Mouse (Mus musculus): ENCODE measurements around the gene Ankrd1.

The Ankrd1 gene

DNA sequence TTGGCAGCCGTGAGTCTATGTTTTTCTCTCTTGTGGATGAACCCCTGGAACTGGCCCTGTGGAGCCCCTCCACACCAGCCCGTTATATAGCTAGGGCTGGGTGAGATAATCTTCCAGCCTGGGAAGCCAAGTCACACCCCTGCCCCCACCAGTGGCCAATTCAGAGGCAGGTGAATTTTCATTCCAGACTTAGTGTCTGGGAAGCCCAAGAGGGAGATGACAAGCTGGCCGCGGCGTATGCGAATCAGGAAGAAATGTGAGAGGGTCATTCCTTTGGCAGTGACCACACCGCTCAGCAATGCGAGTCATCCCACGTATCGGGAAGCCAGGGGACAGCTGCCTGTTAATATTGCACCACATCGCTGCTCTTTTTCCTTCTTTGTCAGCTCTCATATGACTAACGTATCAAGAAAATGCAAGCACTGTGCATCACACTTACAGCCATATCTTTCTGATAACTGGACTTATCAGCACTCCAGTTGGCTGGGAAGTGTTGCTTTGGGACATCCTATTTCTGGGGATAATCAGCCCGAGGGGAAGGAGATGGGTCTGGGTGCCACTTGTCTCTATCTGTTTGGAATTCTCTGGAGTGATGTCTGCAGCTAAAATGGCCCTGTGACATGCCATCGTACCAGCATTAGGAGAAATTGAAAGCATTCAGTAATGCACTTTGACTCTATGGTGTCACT, at the start of gene Ankrd1:
TSS of gene Ankrd1 (minus strand) at position 317 of the 689 bp plus-strand sequence.
- no peak for DNase-seq

DNA sequence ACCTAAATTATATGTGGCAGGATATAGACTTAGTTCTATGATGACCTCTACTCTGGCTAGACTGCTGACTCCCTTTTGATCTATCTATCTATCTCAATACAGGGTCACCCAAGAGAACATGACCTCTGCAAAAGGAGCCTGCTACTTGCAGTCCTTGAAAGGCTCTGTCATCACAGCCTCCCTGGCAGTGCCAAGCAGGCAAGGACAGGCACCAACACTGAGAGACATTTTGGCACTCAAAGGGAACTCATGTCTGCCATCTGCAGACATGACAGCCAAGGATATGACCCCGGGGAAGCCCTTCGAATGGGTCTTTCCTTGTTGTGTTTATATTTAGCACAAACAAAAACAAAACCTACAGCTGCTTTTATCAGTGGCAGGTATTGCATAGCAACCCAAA, 49.2 kb upstream of the Ankrd1 start:
- DNase-seq: no peak

DNA sequence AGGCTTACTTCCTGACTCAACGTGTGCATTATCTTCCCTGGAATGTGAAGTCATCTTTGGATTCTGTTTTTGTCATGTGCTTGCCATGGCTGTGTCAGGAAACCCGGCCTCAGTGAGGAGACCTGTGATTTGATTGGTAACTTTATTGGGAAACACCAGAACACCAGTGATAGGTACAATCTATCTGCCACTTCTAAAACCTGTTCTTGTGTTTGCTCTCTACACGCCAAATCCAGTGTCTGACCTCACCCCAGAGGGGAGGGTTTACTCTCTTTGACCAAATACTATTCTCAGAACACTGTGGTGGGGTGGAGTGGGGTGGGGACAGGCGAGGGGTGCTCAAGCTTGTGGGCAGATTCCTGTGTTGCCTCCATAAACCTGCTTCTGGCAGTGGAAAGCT, 48.2 kb upstream of the Ankrd1 start:
- no peak for DNase-seq

DNA sequence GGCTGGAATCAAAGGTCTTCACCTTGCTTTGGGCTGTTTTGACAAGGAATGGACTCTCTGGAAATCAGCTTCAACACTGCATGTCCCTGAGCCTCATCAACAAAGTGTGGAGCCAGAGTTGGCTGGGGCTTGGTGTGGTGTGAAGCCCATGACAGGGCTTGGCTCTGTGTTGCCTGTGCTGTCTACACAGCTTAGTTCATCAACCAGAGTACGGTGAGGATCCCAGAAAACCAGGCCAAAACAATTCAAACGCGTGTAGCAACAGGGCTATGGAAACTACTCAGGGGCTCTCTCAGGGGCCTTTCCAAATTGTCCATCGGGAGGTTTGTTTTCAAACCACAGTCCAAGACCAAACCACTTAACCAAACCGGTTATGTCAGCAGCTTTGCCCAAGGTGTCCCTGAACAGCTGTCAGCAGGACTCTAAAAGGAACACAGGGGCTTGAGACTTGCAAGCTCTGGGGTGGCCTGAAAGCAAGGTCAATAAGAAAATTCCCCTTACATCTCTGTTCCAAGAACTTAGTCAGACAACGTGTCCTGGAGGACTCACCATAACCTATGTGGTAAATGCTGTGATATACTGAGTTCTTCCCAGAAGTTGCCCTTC, 47.5 kb upstream of the Ankrd1 start:
- no peak for DNase-seq

DNA sequence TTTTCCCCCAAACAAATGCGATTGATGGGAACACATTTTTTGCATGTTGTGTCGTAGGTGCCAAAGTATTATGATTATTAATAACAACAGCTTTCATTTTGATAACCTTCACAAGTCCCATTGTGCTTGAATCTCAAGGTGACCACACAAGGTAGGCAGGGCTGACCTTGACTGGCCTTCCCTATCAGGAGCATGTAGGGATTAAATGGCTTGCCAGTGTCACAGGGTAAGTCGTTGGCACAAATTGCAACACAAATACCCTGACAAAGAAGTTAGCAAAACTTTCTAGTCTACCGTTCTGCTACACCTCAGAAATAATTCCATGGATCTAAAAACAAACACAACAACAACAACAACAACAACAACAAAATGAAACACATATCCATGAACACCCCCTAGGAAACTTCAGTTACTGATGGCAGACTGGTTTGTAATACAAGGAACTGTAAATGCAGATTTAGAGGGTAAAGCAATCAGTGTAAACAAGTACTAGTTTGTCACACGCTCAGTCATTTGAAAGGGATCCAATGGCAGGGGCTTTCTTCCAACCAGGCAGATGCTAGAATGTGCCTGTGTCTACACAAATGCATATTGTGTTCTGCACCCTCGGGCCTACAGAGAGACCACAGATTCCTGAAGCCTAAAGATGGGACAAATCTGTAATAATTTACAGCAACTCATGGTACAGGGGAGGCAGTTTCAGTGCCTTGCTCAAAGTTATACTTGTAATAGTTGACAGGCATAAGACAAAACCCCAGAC, 46.7 kb upstream of the Ankrd1 start:
- no peak for DNase-seq

DNA sequence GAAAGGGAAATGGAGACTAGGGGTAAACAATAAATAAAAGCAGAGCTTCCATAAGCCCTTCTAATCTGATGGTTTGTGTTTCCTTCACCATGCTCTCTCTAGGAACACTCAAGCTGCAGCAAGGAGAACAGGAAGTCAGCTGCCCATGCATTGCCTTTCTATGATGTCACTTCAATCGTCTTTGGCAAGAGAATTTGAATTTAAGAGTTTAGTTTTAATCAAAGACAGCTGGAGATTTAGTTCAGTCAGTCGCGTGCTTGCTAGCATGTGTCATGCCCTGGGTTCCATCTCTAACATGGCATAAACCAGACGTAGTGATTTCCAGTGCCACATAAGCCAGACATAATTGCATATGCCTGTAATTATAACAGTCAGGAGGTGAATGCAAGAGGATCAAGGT, 45.5 kb upstream of the Ankrd1 start:
- DNase-seq: no peak

DNA sequence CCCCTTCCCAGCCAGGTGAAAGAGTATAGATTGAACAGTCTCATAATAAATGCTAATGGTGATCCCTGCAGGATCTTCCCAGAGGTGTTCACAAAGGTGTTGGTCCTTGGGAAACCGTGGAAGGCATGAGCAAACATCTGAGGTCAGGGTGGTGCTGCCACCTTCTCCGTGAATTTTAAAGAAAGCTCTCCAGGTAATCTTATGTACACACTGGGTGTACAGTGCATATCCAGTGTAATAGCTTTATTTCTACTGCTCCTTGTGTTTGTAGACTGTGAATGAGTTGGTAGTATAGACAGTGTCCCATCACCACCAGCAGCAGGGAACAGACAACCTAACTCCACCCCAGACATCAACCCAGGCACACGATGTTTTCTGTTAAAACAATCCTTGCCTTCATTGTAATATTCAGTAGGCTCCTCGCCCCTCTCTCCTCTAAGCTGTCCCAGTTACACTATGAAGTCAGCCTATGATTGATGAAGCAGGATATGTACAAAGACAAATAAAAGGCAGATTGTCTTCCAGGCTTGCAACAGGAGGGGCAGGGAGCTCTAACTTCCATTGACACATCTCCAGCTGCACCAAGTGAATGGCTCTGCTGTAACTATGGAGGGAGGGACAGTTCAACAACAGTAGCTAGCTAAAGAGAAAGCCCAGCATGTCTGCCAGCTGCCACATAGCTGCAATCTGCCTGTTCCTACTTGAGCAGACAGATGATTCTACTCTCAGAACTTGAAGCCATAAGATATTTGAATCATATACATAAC, 30.5 kb upstream of the Ankrd1 start:
- DNase-seq: peak; percentile 17

DNA sequence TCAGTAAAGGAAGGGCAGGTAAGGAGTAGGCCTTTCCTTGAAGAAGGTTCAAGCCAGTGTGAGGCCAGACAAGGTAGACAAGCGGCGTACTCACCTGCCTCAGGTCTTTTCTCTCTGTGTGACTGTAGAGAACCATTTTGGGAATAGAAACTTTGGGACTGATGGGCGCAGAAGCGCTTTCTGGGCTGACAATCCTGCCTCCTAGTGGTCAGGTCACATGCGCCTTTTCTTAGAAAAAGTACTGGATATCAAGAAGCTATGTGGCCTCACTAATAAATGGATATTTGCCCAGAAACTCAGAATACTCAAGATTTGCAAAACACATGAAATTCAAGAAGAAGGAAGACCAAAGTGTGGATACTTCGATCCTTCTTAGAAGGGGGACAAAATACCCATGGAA, 28.7 kb upstream of the Ankrd1 start:
- no peak for DNase-seq

DNA sequence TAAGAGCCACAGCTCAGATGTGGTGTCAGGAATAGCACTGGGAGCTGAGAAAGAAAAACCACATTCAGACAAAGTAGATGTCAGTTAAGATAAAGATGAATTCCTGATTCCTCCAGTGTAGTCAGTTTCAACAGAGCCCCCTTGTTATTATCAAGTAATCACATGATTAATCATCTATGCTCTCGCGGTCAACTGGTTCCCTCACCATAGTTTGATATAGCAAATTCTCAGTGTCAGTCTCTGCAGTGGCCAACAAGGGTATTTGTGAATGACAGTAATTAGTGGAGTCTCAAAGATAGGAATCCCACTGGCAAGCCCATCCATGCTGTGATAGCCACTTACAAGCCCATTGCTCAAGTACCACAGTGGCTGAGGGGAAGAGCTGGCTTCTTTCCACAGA, 23.7 kb upstream of the Ankrd1 start:
- no peak for DNase-seq

DNA sequence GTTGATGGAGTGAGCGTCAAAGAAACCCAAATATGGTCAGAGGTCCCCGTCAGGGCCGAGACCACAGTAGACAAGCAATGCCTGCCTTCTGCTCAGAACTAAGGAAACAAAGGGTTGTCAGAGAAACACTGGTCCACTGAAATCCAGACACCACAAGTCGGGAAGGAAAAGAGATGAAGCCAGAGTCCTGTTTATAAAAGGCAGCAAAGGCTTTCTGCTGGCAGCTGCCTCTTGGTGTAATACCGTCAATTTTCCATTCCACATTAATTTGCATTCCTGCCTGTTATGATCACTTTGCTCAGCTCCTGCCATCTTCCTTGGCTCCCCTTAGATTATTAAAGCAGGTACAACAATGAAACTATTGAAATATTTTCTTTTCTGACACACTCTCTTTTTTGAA, 13.8 kb upstream of the Ankrd1 start:
- DNase-seq: no peak

DNA sequence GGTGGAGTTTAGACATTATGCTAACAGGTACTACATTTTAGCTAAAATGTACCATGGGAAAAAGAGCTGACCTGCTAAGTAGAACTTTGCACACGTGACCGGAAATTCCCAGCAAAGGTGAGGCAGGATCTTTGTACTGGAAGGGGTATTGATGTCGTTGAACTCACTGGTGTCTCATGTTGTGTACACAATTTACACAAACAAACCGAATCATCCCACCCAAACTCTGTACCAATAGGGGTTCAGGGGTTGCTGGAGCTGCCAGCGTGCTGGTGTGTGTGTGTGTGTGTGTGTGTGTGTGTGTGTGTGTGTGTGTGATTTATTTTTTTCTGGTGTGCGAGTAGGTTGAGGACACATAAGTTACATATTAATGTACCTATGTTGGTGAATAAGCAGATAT, 13.2 kb upstream of the Ankrd1 start:
- DNase-seq: no peak

DNA sequence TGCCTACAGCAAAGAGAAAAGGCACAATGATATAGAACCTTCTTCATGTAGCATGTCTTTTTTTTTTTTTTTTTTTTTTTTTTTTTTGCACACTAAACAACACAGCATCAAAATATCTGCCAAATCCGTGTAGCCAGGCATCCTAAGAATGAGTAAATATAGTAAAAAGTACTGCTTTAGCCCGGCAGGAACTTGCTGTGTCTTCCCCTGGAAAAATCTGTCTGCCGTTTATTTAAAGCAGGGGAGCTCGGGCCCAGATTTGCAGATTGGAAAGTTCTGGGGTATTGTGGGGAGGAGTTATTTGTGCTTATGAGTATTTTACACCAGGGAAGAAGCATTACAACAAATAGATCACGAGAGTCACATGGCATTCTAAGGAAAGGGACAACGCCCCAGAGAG, 12.1 kb upstream of the Ankrd1 start:
- no peak for DNase-seq

DNA sequence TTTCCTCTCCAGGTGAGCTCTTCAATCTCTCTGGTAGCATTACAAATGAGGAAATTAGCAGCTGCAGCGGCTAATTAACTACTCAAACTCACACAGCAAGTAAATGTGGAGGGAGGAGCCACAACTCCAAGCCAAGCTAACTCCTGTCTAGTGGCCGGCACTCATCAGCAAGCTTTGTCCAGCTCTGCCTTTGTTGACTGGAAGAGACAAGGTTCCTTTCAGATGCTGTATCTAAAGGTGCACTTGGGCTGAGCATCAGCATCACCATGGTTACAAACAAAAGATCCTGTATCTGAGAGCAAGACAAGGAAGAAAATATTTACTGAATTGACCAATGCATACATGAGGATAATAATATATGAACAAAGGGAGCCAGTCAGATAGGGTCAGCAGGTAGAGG, 10.3 kb upstream of the Ankrd1 start:
- no peak for DNase-seq

DNA sequence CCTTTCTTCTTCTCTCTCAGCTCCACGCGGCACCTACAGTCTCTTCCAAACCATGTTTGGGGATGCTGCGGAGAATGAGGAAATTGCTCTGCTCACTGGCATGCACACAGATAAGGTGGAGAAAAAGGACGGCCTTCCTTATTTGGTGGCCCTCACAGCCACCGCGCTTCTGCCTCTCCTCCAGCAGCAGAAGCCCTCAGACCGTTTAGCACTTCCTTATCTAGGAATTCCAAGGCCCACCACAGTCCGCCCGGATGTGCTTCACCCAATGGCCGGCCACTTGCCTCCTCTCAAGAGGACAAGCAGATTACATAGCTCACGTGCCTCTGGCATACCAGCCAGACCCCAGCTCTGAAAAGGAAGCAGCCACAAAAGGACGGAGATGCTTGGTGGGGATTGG, 9.7 kb upstream of the Ankrd1 start:
- no peak for DNase-seq

DNA sequence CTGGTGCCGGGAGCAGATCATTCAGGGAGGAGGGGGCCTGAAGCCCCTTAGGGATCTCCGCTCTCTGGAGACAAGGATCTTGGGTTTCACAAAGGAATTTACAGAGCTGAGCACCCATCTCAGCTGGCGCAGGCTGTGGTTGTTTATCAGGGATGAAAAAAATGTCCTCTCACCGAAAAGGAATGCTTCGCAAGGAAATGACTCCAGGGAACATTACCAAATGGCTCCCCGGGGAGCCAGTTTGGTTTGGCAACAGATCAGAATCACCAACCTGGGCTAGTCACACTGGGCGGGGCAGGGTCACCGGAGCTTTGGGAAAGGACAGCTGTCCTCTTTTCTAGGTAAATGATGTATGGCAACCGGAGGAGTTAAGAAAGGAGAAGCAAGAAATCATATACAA, 9.3 kb upstream of the Ankrd1 start:
- DNase-seq: no peak

DNA sequence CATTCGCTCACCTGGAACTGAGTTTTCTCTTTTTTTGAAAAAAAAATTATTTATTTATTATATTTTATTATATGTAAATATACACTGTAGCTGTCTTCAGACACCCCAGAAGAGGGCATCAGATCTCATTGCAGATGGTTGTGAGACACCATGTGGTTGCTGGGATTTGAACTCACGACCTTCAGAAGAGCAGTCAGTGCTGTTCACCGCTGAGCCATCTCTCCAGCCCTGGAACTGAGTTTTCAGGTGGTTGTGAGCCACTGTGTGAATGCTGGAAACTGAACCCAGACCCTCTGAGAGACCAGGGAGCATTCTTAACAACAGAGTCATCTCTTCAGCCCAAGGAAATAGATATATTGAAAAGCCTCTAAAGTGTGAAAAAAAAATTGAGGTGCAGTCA, 8.5 kb upstream of the Ankrd1 start:
- no peak for DNase-seq

DNA sequence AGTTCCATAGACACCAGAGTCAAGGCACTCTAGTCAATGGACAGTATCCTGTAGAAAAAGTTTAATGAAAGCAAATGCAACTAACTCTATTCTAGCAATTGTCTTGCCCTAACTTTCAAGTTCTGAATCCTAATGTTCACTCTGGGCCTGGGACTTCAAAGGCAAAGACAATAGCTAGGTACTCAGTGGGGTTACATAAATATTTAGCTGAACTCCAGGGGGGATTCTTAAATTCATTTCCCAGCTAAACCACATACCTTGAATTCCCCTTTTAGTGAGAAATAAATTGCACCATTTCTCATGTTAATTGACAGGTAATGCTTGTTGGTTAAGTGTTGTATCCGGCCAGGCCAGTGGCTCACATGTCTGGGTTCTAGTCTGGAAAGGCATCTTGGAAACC, 4.3 kb upstream of the Ankrd1 start:
- DNase-seq: no peak

DNA sequence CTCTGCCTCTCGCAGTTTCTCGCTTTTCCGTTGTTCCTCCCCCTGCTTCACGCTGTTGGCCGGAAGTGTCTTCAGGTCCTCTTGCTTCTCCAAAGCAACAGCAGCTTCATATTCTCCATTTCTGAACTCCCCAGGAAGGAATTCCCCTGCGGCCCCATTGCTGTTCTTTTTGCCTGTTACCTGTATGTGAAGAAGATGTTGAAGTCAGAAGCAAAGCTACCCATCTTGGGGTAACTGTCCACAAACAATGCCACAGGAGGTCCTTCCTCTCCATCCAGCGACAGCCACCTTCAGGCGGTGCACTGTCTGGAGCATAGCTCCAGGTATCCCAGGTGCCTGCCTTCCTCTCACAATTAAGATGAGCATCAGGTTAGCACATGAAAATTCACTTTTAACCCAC, 680 bp downstream of the Ankrd1 start:
- DNase-seq: no peak

DNA sequence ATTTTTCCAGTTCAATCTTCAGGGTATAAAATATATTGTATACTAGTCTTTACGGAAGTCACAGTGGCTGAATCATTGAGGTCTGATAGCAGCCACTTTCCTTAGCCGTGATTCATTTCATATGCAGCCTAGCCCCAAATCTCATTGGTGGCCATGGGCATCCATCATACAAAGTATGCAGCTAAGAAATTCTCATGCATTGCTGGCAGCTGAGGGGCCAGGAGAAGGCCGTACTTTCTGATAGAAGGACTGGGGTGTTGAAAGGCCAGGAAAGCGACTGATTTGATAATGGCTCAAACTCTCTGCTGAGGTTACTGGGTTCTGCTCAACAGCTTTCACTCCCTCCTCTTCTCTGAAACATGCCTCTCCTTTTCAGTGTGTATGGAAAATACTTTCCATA, 3.7 kb downstream of the Ankrd1 start:
- no peak for DNase-seq

DNA sequence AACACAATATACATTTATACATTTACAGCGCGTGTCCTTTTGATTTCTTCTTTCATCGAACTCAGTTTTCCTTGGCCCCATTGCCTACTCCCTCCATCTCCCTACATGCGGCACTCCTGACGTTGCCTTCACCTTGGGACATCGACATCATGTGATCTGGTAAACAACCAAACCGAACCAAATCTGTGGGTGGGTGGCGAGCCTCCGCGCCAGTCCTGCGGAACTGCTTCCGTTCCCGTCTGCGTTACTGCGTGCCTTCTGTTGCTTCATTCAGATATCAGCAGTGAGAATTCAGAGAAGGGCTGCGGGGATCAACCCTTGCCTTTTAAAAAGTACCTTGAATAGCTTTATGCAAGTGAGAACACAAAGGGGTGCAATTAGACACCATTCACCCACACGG, 7.9 kb downstream of the Ankrd1 start:
- DNase-seq: peak; percentile 46

DNA sequence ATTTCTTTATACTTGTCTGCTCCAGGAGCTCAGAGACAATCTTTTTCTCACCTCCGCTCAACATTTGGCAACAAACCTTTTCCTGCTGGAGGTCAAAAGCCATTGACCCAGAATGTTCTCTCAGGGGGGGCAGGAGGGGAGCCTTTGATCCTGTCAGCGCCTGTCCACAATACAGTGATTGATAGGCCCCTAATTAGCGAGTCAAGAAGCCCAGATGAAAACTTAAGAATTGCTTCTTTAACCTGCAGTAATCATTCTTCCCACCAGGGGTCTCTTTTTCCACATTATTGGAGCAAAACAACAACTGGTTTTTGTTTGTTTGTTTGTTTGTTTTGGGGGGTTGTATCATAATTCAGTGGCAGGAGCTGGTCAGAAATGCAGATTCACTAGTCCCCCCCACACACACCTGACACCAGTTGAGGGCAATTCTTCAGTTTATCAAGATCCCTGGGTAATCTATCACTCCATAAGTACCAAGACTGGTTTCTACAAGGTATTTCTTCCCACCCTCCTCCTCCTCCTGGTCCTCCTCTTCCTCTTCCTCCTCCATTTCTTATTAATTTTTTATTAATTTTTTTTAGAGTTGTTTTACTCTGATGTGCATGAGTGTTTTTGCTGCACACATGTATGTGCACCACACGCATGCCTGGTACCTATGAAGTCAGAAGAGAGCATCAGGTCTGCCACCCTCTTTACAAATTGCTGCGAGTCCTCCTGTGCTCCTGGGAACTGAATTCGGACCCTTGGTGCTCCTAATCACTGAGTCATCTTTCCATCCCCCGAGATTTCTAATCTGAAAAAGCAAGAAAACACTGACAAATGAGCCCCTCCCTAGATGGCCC, 8.6 kb downstream of the Ankrd1 start:
- no peak for DNase-seq

DNA sequence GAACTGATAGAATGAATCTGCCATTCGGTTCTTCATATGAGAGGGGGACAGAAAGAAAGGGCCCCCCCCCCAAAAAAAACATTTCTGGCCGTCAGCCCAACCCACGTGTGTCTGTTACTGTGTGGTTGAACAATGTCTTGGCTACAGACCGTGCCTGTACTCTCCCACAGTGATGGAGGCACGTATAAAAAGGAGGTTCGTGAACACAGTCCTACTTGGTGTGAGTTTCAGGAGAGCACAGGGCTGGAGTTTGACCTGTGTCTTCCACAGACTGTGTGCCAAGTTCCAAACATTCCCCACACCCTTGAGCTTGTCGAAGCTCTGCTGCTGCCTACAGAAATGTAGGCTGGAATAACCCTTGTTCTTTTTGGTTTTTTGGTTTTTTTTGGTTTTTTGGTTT, 9.4 kb downstream of the Ankrd1 start:
- DNase-seq: no peak
